Mouse (Mus musculus) hindbrain, embryonic 11.5 days (tissue): ENCODE measurements around the gene Uggt1. TPM values are rescaled to one million over a fixed set of nuclear protein-coding genes. Genes with fewer than 3 reads are reported as not detected.
A peak's percentile ranks its signal among the peaks of the same experiment; 100 is the strongest.

ENCODE experiments used
- ATAC-seq: fragments of 200-750 bp; cut with Nextera tagmentation; 2 replicates; pipeline ENCODE4 v1.8.0; 2017; ENCODE audit warnings: mild to moderate bottlenecking, moderate TSS enrichment, moderate library complexity; ENCODE audit not compliant: low FRiP score
- DNase-seq: peaks from one replicate; pipeline ENCODE4 v3.0.0-alpha.2; 2015; ENCODE audit warnings: low spot score
- H3K27ac ChIP-seq: fragments of 300-500 bp; sonication (generic); 2 replicates; pipeline ENCODE4 v1.5.1; 2014; ENCODE audit warnings: mild to moderate bottlenecking, low read depth, low read length
- H3K27me3 ChIP-seq: fragments of 300-500 bp; sonication (generic); 2 replicates; pipeline ENCODE4 v1.6.1; 2014; ENCODE audit warnings: mild to moderate bottlenecking, low read length, moderate library complexity, mixed read lengths; ENCODE audit not compliant: control insufficient read depth, insufficient read depth
- H3K36me3 ChIP-seq: fragments of 300-500 bp; sonication (generic); 2 replicates; pipeline ENCODE4 v1.6.1; 2014; ENCODE audit warnings: mild to moderate bottlenecking, low read length, moderate library complexity, mixed read lengths; ENCODE audit not compliant: control insufficient read depth, insufficient read depth
- H3K4me1 ChIP-seq: fragments of 300-500 bp; sonication (generic); replicated peaks from 2 replicates; pipeline ENCODE4 v1.6.1; 2014; ENCODE audit warnings: low read length, mixed read lengths; ENCODE audit not compliant: control insufficient read depth, insufficient read depth
- H3K4me2 ChIP-seq: fragments of 300-500 bp; sonication (generic); replicated peaks from 2 replicates; pipeline ENCODE4 v1.6.1; 2014; ENCODE audit warnings: mild to moderate bottlenecking, low read depth, low read length
- H3K4me3 ChIP-seq: fragments of 300-500 bp; sonication (generic); 2 replicates; pipeline ENCODE4 v1.5.1; 2014; ENCODE audit warnings: low read depth, low read length
- H3K9ac ChIP-seq: fragments of 300-500 bp; sonication (generic); 2 replicates; pipeline ENCODE4 v1.6.1; 2014; ENCODE audit warnings: low read depth, low read length
- H3K9me3 ChIP-seq: fragments of 300-500 bp; sonication (generic); 2 replicates; pipeline ENCODE4 v1.6.1; 2016; ENCODE audit warnings: low read length; ENCODE audit not compliant: control insufficient read depth
- WGBS: fragments of 180-500 bp; shearing (Covaris S2); extraction: QIAGEN DNeasy Blood & Tissue Kit; methylation state at CpG from one replicate; pipeline ENCODE4 v1.1.7; 2014; 5-methylcytosine and 5-hydroxymethylcytosine counted together
- polyA plus RNA-seq: library from polyadenylated mRNA; unstranded; fragments of >200 nt; fragmentation: Nextera tagmentation; extraction: Ambion mirVana; gene quantifications from 2 replicates; pipeline ENCODE4 v1.2.1, GENCODE M21; 2014

Uggt1 gene
- 76.3 and 97.6 TPM in 2 replicates for polyA plus RNA-seq

DNA sequence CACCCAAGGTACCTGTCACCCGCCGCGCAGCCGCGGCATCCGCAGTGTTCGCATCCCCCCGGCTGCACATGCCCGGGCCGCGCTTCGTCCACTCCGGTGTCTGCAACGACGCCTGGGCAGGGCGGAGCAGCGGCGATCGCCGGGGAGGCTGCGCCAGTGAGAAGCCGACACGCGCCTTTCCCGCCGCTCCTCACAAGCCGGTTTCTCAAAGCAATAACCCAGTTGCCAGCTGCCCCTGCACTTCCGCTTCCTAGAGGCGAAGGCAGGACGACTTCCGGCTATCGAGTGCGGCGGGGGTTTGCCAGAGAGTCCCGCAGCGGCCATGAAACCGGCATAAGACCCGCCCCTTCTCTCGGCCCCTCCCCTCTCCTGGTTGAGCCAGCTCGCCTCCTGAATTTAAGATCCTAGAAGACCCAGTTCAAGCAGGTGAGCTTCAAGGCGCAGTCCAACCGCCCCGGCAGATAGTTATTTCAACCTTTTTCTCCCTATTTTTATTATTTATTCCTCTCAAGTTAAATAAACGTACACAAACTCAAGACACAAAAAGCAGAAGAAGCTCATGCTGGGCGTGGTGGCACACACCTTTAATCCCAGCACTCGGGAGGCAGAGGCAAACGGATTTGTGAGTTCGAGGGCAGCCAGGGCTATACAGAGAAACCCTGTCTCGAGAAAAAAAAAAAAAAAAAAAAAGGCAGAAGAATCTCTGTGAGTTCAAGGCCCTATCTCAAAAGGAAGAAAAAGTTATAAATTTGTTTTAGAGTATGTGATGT lies at the start of gene Uggt1:
Uggt1 (minus strand) TSS at position 663 of the 770 bp plus-strand sequence.
- ATAC-seq = peak; percentile 97
- no peaks in the 10 kb centered on the region for H3K9me3 ChIP-seq
- peak within 1 kb of the TSS; percentile 73 for H3K9ac ChIP-seq
- DNase-seq = peak; percentile 92
- 4% methylated on average over 49 of the region's 49 CpGs for WGBS
- no peaks in the 10 kb centered on the region for H3K27me3 ChIP-seq
- peak within 1 kb of the TSS; percentile 70 for H3K4me3 ChIP-seq
- H3K4me2 ChIP-seq = peak within 1 kb of the TSS; percentile 54
- H3K36me3 ChIP-seq = no peaks in the 10 kb centered on the region
- peak within 1 kb of the TSS; percentile 72 for H3K27ac ChIP-seq
- H3K4me1 ChIP-seq = 0 out of 2 replicates have a peak, but pooled peaks cover 2% of the 10 kb centered on the region

DNA sequence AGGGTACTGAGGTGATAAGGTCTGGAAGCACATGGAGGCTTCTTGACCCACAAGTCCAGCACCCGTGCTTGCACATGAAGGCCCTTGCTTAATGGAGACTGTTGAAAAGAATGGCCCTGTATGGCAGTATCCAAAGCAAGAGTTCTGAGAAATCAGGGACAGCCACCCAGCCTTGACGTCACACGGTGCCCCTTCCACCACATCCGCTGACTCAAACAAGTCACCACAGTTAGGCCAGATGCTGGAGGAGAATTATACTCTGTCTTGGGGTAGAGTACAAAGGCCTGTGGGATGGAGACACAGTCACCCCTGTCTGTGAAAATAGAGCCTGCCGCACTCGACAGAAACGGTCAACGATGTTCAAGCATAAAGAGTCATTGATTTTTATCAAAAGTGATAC lies 49.0 kb upstream of the Uggt1 start:
- H3K27me3 ChIP-seq = no peaks in the 10 kb centered on the region
- H3K4me1 ChIP-seq = no peaks in the 10 kb centered on the region
- no peak overlapping the region for H3K4me3 ChIP-seq
- H3K4me2 ChIP-seq = no peak overlapping the region
- DNase-seq (no peak), ATAC-seq (no peak)
- no peaks in the 10 kb centered on the region for H3K36me3 ChIP-seq
- no peak overlapping the region for H3K27ac ChIP-seq
- no peaks in the 10 kb centered on the region for H3K9me3 ChIP-seq
- 95% methylated on average over 8 of the region's 8 CpGs for WGBS
- H3K9ac ChIP-seq = no peak overlapping the region

DNA sequence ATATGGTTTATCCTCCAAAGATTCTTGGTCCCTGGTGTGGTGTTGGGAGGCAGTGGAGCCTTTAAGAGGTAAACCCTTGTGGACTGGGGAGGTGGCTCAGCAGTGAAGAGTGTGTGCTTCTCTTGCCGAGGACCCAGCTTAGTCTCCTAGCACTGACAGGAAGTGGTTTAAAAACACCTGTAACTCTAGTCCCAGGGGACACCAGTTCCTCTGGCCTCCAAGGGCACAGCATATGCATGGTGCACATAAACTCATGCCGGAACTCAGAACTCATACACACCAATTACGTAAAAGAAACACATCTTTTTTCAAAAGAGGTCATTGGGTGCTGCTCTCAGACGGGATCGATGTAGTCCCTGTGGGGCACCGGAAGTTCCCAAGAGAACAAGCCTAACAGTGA lies 37.3 kb upstream of the Uggt1 start:
- WGBS = 91% methylated on average over 6 of the region's 6 CpGs
- H3K4me2 ChIP-seq = no peak overlapping the region
- no peaks in the 10 kb centered on the region for H3K36me3 ChIP-seq
- H3K27ac ChIP-seq = no peak overlapping the region
- H3K27me3 ChIP-seq = no peaks in the 10 kb centered on the region
- H3K9me3 ChIP-seq = no peaks in the 10 kb centered on the region
- H3K9ac ChIP-seq = no peak overlapping the region
- no peak overlapping the region for H3K4me3 ChIP-seq
- no peak for DNase-seq
- ATAC-seq = no peak
- no peaks in the 10 kb centered on the region for H3K4me1 ChIP-seq

DNA sequence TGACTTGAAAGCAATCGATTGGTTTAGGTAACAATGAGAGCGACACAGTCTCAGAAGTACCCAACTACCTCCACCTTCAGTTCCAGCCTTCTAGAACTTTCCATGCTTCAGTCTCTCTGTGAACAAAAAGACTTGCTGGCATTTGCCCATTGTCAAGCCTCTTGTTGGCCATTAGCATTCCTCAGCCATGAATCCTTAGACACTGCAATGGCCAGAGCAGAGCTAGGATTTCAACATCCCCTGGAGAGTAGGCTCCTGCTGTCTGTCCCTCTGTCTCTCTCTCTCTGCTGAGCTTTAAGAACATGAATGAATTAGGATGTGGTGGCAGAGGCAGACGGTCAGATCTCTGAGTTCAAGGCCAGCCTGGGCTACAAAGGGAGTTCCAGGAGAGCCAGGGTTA lies 36.4 kb upstream of the Uggt1 start:
- H3K9me3 ChIP-seq = no peaks in the 10 kb centered on the region
- H3K4me2 ChIP-seq = no peak overlapping the region
- no peaks in the 10 kb centered on the region for H3K27me3 ChIP-seq
- H3K4me3 ChIP-seq = no peak overlapping the region
- ATAC-seq (no peak), DNase-seq (no peak)
- 82% methylated on average over 3 of the region's 3 CpGs for WGBS
- H3K36me3 ChIP-seq = no peaks in the 10 kb centered on the region
- H3K4me1 ChIP-seq = no peaks in the 10 kb centered on the region
- no peak overlapping the region for H3K9ac ChIP-seq
- H3K27ac ChIP-seq = no peak overlapping the region

DNA sequence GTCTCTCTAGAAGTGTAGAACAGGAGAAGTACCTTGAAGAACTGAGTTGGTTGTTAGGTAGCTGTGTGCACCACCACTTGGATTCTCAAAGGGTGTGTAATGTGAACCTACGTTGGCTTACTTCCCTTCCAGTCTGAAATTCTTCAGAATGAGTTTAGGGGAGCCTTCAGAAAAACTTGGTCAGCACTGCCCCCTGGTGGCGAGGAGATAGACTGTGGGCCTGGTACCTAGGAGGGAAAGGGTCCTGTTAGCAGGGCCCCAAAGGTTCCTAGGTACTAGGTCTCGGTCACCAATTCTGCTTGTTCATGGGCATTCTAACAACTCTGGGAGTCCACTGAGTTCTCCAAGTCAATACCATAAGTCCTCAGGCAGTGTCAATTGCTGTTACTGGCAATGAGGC lies 34.7 kb upstream of the Uggt1 start:
- no peak overlapping the region for H3K9ac ChIP-seq

DNA sequence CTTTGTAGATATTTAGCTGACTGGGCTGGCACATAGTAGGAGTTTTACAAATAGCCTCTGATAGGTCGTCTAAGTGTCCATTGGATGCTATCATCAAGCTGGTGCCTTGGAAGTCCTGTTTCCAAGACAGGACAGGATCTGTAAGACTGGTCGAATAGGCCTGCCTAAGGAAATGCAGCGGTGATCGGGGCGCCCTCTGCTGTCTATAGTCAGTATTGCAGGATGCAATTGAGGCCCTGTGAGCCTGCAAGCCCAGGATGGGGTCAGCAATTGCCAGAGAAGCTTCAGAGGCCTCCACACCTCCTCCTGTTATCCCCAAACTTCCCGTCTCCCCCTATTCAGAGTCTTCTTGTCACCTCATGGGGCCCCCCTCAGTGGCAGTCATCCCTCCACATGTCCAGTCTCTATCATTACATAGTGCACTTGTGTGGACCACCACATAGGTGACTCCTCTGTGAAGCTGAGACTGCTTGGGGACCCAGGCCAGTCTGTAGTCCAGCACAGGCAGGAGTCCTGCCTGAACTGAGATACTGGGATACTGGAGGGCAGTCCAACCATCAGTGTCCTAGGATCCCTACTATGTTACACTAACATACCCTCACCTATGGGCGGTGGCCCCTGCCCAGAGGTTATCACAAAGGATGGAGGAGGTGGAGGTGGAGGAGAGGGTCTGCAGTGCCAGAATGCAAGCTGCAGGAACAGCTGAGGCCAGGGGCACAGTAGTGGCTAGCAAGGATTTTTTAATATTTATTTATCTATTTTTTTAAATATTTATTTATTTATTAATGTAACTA lies 32.9 kb upstream of the Uggt1 start:
- Histone ChIP-seq H3K9me3 (no peaks in the 10 kb centered on the region), H3K36me3 (no peaks in the 10 kb centered on the region), H3K4me3 (no peak overlapping the region), H3K27me3 (no peaks in the 10 kb centered on the region), H3K27ac (no peak overlapping the region), H3K4me2 (no peak overlapping the region), H3K4me1 (0 out of 2 replicates have a peak, but pooled peaks cover 2% of the 10 kb centered on the region), H3K9ac (no peak overlapping the region)
- peak; percentile 85 for DNase-seq
- ATAC-seq = 0 out of 2 replicates have a peak, but pooled peaks have one; percentile 37
- WGBS = 24% methylated on average over 7 of the region's 7 CpGs

More for the DNA sequence above, 34.7 kb upstream of the Uggt1 start:
- Histone ChIP-seq H3K27ac (no peak overlapping the region), H3K9me3 (no peaks in the 10 kb centered on the region), H3K4me3 (no peak overlapping the region), H3K4me1 (no peaks in the 10 kb centered on the region), H3K27me3 (no peaks in the 10 kb centered on the region), H3K36me3 (no peaks in the 10 kb centered on the region), H3K4me2 (no peak overlapping the region)
- ATAC-seq (no peak), DNase-seq (peak; percentile 89)
- 28% methylated on average over 3 of the region's 3 CpGs for WGBS

DNA sequence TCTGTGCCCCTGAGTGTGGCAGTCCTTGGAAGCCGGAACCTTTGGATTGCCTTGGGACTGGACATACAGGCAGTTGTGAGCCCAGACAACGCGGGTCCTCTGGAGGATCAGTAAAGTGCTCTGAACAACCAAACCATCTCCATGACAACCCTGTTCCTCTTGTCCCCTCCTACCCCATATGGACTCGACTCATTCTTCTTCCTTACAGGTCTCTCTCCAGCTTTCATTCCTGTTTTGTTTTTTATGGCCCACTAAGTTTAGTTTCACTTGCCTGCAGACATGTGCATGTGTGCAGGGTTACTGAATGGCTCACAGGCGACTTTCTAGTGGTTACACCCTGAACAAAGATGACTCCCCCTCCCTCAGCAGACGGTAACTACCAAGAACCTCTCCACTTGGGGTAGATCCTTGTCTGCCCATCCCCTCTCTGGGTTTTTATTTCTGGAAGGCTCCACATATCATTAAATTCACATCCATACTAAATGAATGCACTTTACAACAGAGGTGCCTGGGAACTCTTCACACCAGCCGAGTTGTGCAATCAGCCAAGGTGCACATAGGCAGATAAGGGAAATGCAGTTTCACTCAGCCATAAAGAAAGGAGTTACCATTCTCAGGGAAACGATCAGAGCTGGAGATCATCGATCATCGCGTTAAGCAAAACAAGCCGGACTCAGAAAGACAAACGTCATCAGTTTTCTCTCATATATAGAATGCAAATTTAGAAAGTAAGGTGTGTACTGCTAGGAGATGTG lies 31.3 kb upstream of the Uggt1 start:
- H3K27me3 ChIP-seq = no peaks in the 10 kb centered on the region
- 77% methylated on average over 13 of the region's 13 CpGs for WGBS

DNA sequence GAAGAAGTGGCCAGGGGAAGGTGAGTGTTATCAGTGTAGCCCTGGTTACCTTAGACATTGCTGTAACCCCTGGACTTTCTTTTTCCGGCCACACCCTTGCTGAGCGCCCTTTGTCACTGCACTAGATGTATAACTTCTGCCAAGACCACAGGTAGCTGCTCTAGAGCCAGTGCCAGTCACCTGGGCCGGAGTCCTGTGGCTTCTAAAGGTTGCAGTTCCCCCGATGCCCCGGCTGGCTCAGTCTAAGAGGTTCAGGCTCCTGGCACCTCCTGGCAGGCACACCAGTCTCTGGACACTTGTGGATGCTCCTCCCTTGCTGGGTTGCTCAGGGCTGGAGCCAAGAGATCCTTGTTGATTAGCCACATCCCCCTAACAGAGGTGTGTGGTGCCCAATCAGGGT lies 29.9 kb upstream of the Uggt1 start, which contains the start of gene Neurl3:
Neurl3 (minus strand) TSS at position 225 of the 400 bp plus-strand sequence.
- no peak within 1 kb of the TSS for H3K4me3 ChIP-seq
- WGBS = 94% methylated on average over 5 of the region's 5 CpGs

More for the DNA sequence above, 31.3 kb upstream of the Uggt1 start:
- Histone ChIP-seq H3K4me1 (0 out of 2 replicates have a peak, but pooled peaks cover 2% of the 10 kb centered on the region), H3K36me3 (no peaks in the 10 kb centered on the region), H3K9me3 (no peaks in the 10 kb centered on the region), H3K27ac (no peak overlapping the region), H3K4me3 (no peak overlapping the region), H3K9ac (no peak overlapping the region), H3K4me2 (no peak overlapping the region)
- ATAC-seq = no peak
- DNase-seq = no peak

More for the DNA sequence above, 29.9 kb upstream of the Uggt1 start, which contains the start of gene Neurl3:
- ATAC-seq = no peak
- no peak within 1 kb of the TSS for H3K9ac ChIP-seq
- no peaks in the 10 kb centered on the region for H3K9me3 ChIP-seq
- no peaks in the 10 kb centered on the region for H3K36me3 ChIP-seq
- peaks cover 3% of the 10 kb centered on the region; the same call in 1 of the 2 replicates for H3K27me3 ChIP-seq
- no peak within 1 kb of the TSS for H3K27ac ChIP-seq
- no peak for DNase-seq
- 0 out of 2 replicates have a peak, but pooled peaks cover 2% of the 10 kb centered on the region for H3K4me1 ChIP-seq
- no peak within 1 kb of the TSS for H3K4me2 ChIP-seq
